Mouse (Mus musculus) c-Kit-positive CD71-positive TER-119-negative erythroid progenitor cells, embryonic 14.5 days (primary cell): ENCODE data around the gene Parva.

Experiments
- DNase-seq: peaks from one replicate; pipeline ENCODE4 v3.0.0-alpha.2; 2013; ENCODE audit warnings: low read depth

Parva gene

GRCm38 (mm10) chr7:112426811-112427210 is 494 bp upstream of the Parva start:
- DNase-seq = no peak

GRCm38 (mm10) chr7:112428158-112428535 is 842 bp downstream of the Parva start:
- DNase-seq = no peak

- no peak for DNase-seq
Observed at GRCm38 (mm10) chr7:112439846-112440245, 12.5 kb downstream of the Parva start.

- no peak for DNase-seq
Observed at GRCm38 (mm10) chr7:112444152-112444984, 17.1 kb downstream of the Parva start.

GRCm38 (mm10) chr7:112444985-112445367 is 17.7 kb downstream of the Parva start:
- DNase-seq = no peak

- DNase-seq = no peak
Observed at GRCm38 (mm10) chr7:112446498-112446897, 19.2 kb downstream of the Parva start.

GRCm38 (mm10) chr7:112449954-112450700 is 22.8 kb downstream of the Parva start:
- DNase-seq = no peak

- DNase-seq = no peak
Observed at GRCm38 (mm10) chr7:112452471-112452870, 25.2 kb downstream of the Parva start.

GRCm38 (mm10) chr7:112453805-112454214 is 26.5 kb downstream of the Parva start:
- no peak for DNase-seq

- DNase-seq = no peak
Observed at GRCm38 (mm10) chr7:112454380-112454779, 27.1 kb downstream of the Parva start.

- DNase-seq = no peak
Observed at GRCm38 (mm10) chr7:112454951-112455350, 27.6 kb downstream of the Parva start.

- DNase-seq = no peak
Observed at GRCm38 (mm10) chr7:112455566-112456110, 28.3 kb downstream of the Parva start.

GRCm38 (mm10) chr7:112457373-112457772 is 30.1 kb downstream of the Parva start:
- no peak for DNase-seq

GRCm38 (mm10) chr7:112457920-112458319 is 30.6 kb downstream of the Parva start:
- no peak for DNase-seq

GRCm38 (mm10) chr7:112458440-112458839 is 31.1 kb downstream of the Parva start:
- DNase-seq = no peak

- no peak for DNase-seq
Observed at GRCm38 (mm10) chr7:112463074-112463473, 35.8 kb downstream of the Parva start.

GRCm38 (mm10) chr7:112465920-112466319 is 38.6 kb downstream of the Parva start:
- DNase-seq = no peak

GRCm38 (mm10) chr7:112466786-112467185 is 39.5 kb downstream of the Parva start:
- DNase-seq = no peak

GRCm38 (mm10) chr7:112467687-112468111 is 40.4 kb downstream of the Parva start:
- no peak for DNase-seq

- peak; percentile 5 for DNase-seq
Observed at GRCm38 (mm10) chr7:112469817-112470216, 42.5 kb downstream of the Parva start.

- no peak for DNase-seq
Observed at GRCm38 (mm10) chr7:112471316-112471715, 44.0 kb downstream of the Parva start.

GRCm38 (mm10) chr7:112472024-112472707 is 44.9 kb downstream of the Parva start:
- no peak for DNase-seq
